Mouse (Mus musculus): ENCODE data around the gene Zdhhc24.

DNA sequence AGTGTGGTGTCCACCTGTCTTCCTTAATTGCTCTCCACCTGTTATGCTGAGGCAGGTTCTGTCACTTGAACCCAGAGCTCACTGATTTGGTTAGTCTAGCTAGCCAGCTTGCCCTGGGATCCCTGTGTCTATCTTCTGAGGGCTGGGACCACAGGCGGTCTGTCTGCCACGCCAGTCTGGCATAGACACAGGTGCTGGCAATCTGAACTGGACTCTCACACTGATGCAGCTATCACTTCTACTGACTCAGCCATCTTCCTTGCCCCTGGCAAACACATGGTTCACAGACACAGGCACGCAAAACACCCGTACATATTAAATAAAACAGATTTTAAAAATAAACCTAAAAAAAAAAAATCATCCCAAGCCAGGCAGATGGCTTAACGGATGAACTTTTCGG is 41.4 kb upstream of the Zdhhc24 start:
- TF ChIP-seq POLR2A (IDR thresholded peaks at IDR 0.05; ENCODE audit: borderline replicate concordance, extremely low read depth, low read depth, low read length): no peak
- no peak for TF ChIP-seq CTCF (IDR thresholded peaks at IDR 0.05; ENCODE audit: insufficient read depth, low read length)
